Mouse (Mus musculus) bone marrow, adult 2 months (tissue): ENCODE data around the gene Pmpcb. TPM values are rescaled to one million over a fixed set of nuclear protein-coding genes. Genes with fewer than 3 reads are reported as not detected.
"Not testable (repeated sequence)": the region's sequence is repeated elsewhere in the genome, so short reads cannot be mapped to it uniquely, and the experiment has no call there.

Source experiments
- H3K27ac ChIP-seq: fragments of 200-500 bp; 2 replicates; pipeline ENCODE4 v1.5.1; 2012; ENCODE audit warnings: low read depth, mild to moderate bottlenecking, control low read depth, inconsistent platforms, low read length; ENCODE audit not compliant: control insufficient read depth, poor library complexity, insufficient read depth
- H3K4me1 ChIP-seq: fragments of 200-500 bp; 2 replicates; pipeline ENCODE4 v1.6.1; 2011; ENCODE audit warnings: low read length; ENCODE audit not compliant: control insufficient read depth, insufficient read depth
- H3K4me3 ChIP-seq: fragments of 200-500 bp; replicated peaks from 2 replicates; pipeline ENCODE3; 2011; ENCODE audit warnings: mild to moderate bottlenecking, low read depth, low read length, control low read depth; ENCODE audit not compliant: control insufficient read depth
- CTCF ChIP-seq: fragments of 200-500 bp; IDR thresholded peaks from 2 replicates; pipeline ENCODE4 v1.5.1; 2011; ENCODE audit warnings: low read length, control low read depth; ENCODE audit not compliant: control insufficient read depth, insufficient read depth
- POLR2A ChIP-seq: fragments of 200-500 bp; IDR thresholded peaks from 2 replicates; pipeline ENCODE4 v1.6.1; 2011; ENCODE audit warnings: low read depth, mild to moderate bottlenecking, control low read depth, low read length, borderline replicate concordance; ENCODE audit not compliant: control insufficient read depth
- WGBS: fragments of 180-500 bp; shearing (Covaris S2); methylation state at CpG from one replicate; pipeline ENCODE4 v1.1.7; 2018; 5-methylcytosine and 5-hydroxymethylcytosine counted together
- polyA plus RNA-seq: library from polyadenylated mRNA; stranded (reverse); fragments of >200 nt; gene quantifications from 2 replicates; pipeline ENCODE4 v1.2.4, GENCODE M21; 2011; ENCODE audit warnings: low replicate concordance; ENCODE audit not compliant: missing spikeins, insufficient read depth, insufficient read length

The Pmpcb gene
- polyA plus RNA-seq, 1 experiment = 59.8 TPM

- TF ChIP-seq CTCF = no peak
- no peak for TF ChIP-seq POLR2A
- Histone ChIP-seq H3K4me3 (peak overlapping the region; percentile 91), H3K4me1 (no peaks in the 10 kb centered on the region; the same call in 1 of the 2 replicates), H3K27ac (peak overlapping the region; percentile 96)
- 45% methylated on average over 2 of the region's 2 CpGs for WGBS
These were observed 35.0 kb upstream of the Pmpcb start for GRCm38 (mm10) chr5:21702009-21702364.

- no peak overlapping the region for H3K4me3 ChIP-seq
- H3K4me1 ChIP-seq = no peaks in the 10 kb centered on the region; the same call in 1 of the 2 replicates
- WGBS = 83% methylated on average over 6 of the region's 6 CpGs
- no peak overlapping the region for H3K27ac ChIP-seq
- no peak for TF ChIP-seq CTCF
- TF ChIP-seq POLR2A = no peak
These were observed 34.0 kb upstream of the Pmpcb start for GRCm38 (mm10) chr5:21702873-21703475.

- TF ChIP-seq CTCF (no peak), POLR2A (no peak)
- Histone ChIP-seq H3K4me1 (no peaks in the 10 kb centered on the region; the same call in 1 of the 2 replicates), H3K4me3 (no peak overlapping the region), H3K27ac (no peak overlapping the region)
- WGBS = 68% methylated on average over 3 of the region's 3 CpGs
These were observed 33.2 kb upstream of the Pmpcb start for GRCm38 (mm10) chr5:21703708-21704107.

GRCm38 (mm10) chr5:21706546-21706945, 30.4 kb upstream of the Pmpcb start:
- TF ChIP-seq POLR2A (no peak), CTCF (no peak)
- Histone ChIP-seq H3K4me1 (no peaks in the 10 kb centered on the region; the same call in 1 of the 2 replicates), H3K27ac (no peak overlapping the region), H3K4me3 (no peak overlapping the region)
- 91% methylated on average over 4 of the region's 4 CpGs for WGBS

- not testable (repeated sequence) for H3K27ac ChIP-seq, H3K4me1 ChIP-seq, H3K4me3 ChIP-seq
- WGBS = 81% methylated on average over 8 of the region's 8 CpGs
These were observed 28.9 kb upstream of the Pmpcb start for GRCm38 (mm10) chr5:21708011-21708410.

- Histone ChIP-seq H3K4me1 (no peaks in the 10 kb centered on the region), H3K4me3 (no peak overlapping the region), H3K27ac (no peak overlapping the region)
- 76% methylated on average over 13 of the region's 13 CpGs for WGBS
- TF ChIP-seq CTCF (no peak), POLR2A (no peak)
These were observed 24.7 kb upstream of the Pmpcb start for GRCm38 (mm10) chr5:21712127-21712715.

GRCm38 (mm10) chr5:21714447-21714846, 22.5 kb upstream of the Pmpcb start:
- no peak overlapping the region for H3K4me3 ChIP-seq
- no peak overlapping the region for H3K27ac ChIP-seq
- no peaks in the 10 kb centered on the region for H3K4me1 ChIP-seq
- TF ChIP-seq POLR2A (no peak), CTCF (no peak)
- WGBS = 49% methylated on average over 4 of the region's 4 CpGs

GRCm38 (mm10) chr5:21717165-21717715, 19.7 kb upstream of the Pmpcb start:
- Histone ChIP-seq H3K27ac (no peak overlapping the region), H3K4me1 (no peaks in the 10 kb centered on the region), H3K4me3 (no peak overlapping the region)
- 58% methylated on average over 10 of the region's 10 CpGs for WGBS
- TF ChIP-seq CTCF (no peak), POLR2A (no peak)
